Mouse (Mus musculus): ENCODE results near the gene Cd19.
A peak's percentile ranks its signal among the peaks of the same experiment; 100 is the strongest.

The Cd19 gene

DNA sequence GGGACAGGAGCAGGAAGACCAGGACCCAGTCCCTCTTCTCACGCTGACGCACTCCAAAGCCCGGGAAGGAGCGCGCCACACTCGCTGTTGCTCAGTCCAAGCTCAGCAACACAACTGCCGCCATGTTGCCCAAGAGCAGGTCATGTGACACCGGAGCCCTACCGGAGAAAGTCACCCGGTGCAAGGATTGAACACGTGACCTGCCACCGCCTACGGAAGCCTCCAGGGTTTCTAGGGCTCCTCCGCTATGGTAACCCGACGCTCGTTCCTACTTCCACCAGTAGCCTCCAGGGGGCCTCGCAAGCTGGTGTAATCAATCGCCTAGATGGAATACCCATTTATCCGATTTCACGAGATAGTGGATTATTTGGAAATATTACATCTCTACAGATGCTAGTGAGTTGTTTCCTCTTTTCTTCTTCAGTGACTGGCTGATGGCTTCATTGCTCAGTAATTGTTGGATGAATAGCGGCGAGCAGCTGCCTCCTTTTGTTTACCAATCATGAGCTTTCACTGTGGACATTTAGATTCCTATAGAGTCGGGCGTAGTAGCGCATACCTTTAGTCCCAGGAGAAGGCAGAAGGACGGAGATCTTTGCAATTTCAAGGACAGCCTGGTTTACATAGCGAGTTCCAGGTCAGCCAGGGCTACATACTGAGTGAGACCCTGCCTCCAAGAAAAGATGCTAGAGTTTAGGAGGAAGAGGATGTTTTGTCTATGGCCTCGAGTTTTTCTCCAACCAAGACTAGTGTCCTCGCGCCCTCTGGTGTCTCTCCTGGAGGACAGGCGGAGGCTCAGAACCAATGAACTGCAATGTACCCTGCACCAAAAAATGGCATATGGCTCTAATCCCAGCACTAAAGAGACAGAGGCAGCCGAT is 37.2 kb downstream of the Cd19 start, which contains the start of gene Spns1:
Gene Spns1 (minus strand): TSS at position 173 of the 881 bp plus-strand sequence.
- DNase-seq (ENCODE audit: low spot score): peak; percentile 96

DNA sequence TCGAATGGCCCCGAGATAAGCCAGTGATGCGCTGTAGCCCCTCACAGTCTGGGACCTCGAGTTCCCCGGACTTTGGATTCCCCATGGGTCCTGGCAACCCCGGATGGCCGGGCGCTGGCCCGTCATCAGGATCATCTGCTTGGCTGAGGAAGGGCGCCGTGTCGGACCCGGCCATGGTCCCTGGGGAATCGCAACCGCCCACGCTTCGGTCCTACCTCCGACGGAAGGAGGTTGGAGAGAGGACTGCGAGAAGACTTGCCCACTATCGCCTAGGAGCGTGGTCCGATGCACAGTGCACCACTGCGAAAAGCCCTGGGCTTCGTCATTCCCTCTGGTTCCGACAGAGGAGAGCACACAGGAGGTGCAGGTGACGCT is 37.8 kb downstream of the Cd19 start:
- no peak for DNase-seq (ENCODE audit: low spot score)

- DNase-seq (ENCODE audit: low spot score): no peak
Observed at GRCm38 (mm10) chr7:126375012-126375411, 39.7 kb downstream of the Cd19 start.

- no peak for DNase-seq (ENCODE audit: low spot score)
Observed at GRCm38 (mm10) chr7:126374526-126374925, 40.2 kb downstream of the Cd19 start.

DNA sequence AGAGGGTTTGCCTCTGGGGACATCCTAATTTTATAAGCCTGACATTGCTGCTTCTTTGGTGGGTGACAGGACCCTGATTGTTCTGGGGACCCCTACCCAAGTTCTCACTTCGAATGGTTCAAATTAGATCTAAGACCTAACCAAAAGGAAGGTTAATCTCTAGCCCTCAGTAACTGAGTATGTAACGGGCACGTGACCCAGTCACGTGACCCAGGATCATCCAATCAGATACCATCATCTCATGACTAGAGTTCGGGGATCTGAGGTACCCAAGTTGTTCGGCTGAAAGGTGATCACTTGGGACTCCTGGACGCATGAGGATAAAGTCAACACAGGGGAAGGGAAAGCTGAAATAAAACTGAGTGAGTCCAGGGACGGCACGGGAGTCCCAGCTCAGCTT is 41.7 kb downstream of the Cd19 start:
- no peak for DNase-seq (ENCODE audit: low spot score)

DNA sequence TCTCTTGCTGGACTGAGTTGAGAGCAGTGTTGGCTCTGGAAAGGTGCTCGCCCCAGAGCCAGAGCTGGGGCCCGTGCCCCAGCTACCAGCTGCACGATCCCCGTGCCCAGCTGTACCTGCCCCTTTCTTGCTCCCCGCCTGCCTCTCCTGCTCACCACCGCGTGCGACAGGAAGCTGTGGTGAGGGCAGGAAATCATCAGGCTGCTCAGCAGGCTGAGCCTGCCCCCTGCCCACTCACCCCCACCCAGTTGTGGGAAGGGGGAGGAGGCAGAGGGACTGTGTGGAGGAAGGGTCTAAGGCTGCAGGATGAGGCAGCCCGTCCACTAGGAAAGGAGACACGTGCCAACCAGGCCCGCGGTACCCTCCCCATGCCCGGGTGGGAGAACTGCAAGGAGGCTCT is 45.3 kb downstream of the Cd19 start, which contains the start of gene Lat:
Gene Lat (minus strand): TSS at position 178 of the 400 bp plus-strand sequence.
- DNase-seq (ENCODE audit: low spot score): no peak

DNA sequence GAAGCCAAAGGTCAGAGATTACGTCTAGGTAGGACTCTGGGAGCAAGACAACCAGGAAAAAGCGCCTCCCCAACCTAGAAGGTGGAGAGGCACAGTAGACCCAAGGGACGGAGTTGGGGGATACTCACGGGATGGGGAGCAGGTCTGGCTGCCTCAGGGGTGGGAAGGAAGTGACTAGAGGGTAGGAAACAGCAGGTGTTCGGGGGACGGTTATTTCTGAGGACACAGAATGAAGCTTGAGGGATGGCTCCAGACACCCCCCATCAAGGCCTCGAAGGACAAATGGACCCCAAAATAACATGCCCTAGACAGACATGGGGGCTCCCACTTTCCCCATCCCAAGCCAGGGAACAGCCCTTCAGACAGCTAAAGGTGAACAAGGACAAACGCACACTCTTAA is 46.3 kb downstream of the Cd19 start:
- no peak for DNase-seq (ENCODE audit: low spot score)

DNA sequence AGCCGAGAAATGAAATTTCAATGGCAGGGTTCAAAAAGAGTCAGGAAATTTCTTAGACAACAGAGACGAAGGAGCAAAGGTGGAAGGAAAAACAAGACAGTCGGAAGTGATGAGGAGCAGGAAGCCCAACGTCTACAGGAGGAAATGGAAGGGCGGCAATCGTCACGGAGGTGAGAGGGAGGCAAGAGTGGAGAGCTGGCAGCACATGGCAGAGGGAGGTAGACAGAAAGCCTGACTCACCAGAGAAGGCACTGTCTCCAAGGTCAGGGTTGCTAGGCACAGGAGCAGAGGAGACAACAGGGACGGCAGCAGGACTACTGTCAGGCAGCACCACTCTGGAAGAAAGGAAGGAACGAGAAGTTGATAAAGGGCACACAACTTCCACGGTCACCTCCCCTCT is 47.1 kb downstream of the Cd19 start:
- DNase-seq (ENCODE audit: low spot score): no peak

- DNase-seq (ENCODE audit: low spot score): no peak
Observed at GRCm38 (mm10) chr7:126363038-126363437, 51.7 kb downstream of the Cd19 start.

DNA sequence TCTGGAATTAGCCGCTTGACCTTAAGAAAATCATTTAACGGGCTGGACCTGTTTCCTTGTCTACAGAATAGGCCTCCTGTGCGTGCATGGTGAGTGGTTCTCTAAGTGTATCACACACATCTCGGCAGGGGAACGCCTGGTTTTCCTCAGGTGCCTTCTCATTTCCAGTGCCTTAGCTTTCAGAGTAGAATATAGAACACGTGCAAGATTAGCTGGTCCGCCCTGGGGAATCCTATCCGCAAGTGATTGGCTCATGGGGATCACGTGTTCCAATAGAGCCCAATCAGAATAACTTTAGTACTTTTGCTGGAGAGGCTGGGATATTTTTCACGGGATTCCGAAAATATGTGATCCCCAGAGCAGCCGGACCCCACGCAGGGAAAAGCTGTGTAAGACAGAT is 55.6 kb downstream of the Cd19 start:
- no peak for DNase-seq (ENCODE audit: low spot score)

Data from urinary bladder, postnatal 14 days (tissue).